Mouse (Mus musculus) CH12.LX (cell line): Measurements from ENCODE around the gene Map3k11. TPM values are rescaled to one million over a fixed set of nuclear protein-coding genes. Genes with fewer than 3 reads are reported as not detected.

ENCODE experiments used
- DNase-seq: peaks from one replicate; pipeline ENCODE4 v3.0.0-alpha.2; 2013; ENCODE audit errors: extremely low read depth
- H3K27ac ChIP-seq: 2 replicates; pipeline ENCODE4 v1.5.1; 2012; ENCODE audit warnings: low read depth, mild to moderate bottlenecking, control low read depth, moderate library complexity; ENCODE audit not compliant: insufficient read depth
- H3K27me3 ChIP-seq: replicated peaks from 2 replicates; pipeline ENCODE3; 2012; ENCODE audit warnings: inconsistent platforms
- H3K36me3 ChIP-seq, 2 experiments: replicated peaks in 1 of 2; 2 replicates each; pipeline versions ENCODE3 to v1.6.1; 2012; ENCODE audit warnings: inconsistent platforms in 1 of 2, low read length in 1 of 2, mild to moderate bottlenecking in 1 of 2, mixed read lengths in 1 of 2, moderate library complexity in 1 of 2; ENCODE audit not compliant: control insufficient read depth in 1 of 2, insufficient read depth in 1 of 2
- H3K4me1 ChIP-seq, 2 experiments: 2 replicates each; pipeline ENCODE4 v1.6.1; 2012; ENCODE audit warnings: inconsistent platforms in 1 of 2, moderate library complexity in 1 of 2; ENCODE audit not compliant: insufficient read depth in 2 of 2, control insufficient read depth in 1 of 2
- H3K4me2 ChIP-seq: 2 replicates; pipeline ENCODE4 v1.6.1; 2012; ENCODE audit warnings: low read depth, mild to moderate bottlenecking, control low read depth; ENCODE audit not compliant: poor library complexity, insufficient read depth, severe bottlenecking
- H3K4me3 ChIP-seq, 3 experiments: fragments of 150-350 bp in 1 of 3; sonication (generic) in 1 of 3; replicated peaks in 1 of 3; 2 replicates each; pipeline versions ENCODE3 to v1.5.1; 2011 to 2012; ENCODE audit warnings: low read depth in 2 of 3, low read length in 2 of 3, mild to moderate bottlenecking in 2 of 3, moderate library complexity in 2 of 3, control low read depth in 1 of 3, improper control_type of control experiment in 1 of 3, inconsistent platforms in 1 of 3, mixed read lengths in 1 of 3; ENCODE audit not compliant: poor library complexity in 1 of 3
- H3K79me2 ChIP-seq: replicated peaks from 2 replicates; pipeline ENCODE4 v1.6.1; 2012; ENCODE audit warnings: mild to moderate bottlenecking, moderate library complexity; ENCODE audit not compliant: control insufficient read depth, poor library complexity, insufficient read depth, severe bottlenecking; ENCODE audit errors: extremely low read depth
- H3K9ac ChIP-seq: 2 replicates; pipeline ENCODE4 v1.6.1; 2012; ENCODE audit warnings: low read depth, mild to moderate bottlenecking, control low read depth, moderate library complexity; ENCODE audit not compliant: insufficient read depth
- H3K9me3 ChIP-seq: replicated peaks from 2 replicates; pipeline ENCODE3; 2012; ENCODE audit warnings: low read length, inconsistent platforms, mixed read lengths
- BHLHE40 ChIP-seq: IDR thresholded peaks from 2 replicates; pipeline ENCODE4 v1.6.1; 2011; ENCODE audit warnings: mild to moderate bottlenecking, low read depth, low read length, improper control_type of control experiment
- CHD1 ChIP-seq: IDR thresholded peaks from 2 replicates; pipeline ENCODE4 v1.6.1; 2012; ENCODE audit warnings: low read depth, low read length, improper control_type of control experiment, inconsistent platforms
- CTCF ChIP-seq, 2 experiments: IDR thresholded peaks in 1 of 2; conservative IDR thresholded peaks in 1 of 2; 2 replicates each; pipeline ENCODE4 v1.5.1; 2011 to 2012; ENCODE audit warnings: low read depth in 2 of 2, low read length in 2 of 2, improper control_type of control experiment in 1 of 2, inconsistent platforms in 1 of 2, mild to moderate bottlenecking in 1 of 2, moderate library complexity in 1 of 2
- E2F4 ChIP-seq: IDR thresholded peaks from 2 replicates; pipeline ENCODE4 v1.6.1; 2011; ENCODE audit warnings: low read depth, low read length, improper control_type of control experiment; ENCODE audit not compliant: insufficient replicate concordance
- ELF1 ChIP-seq: IDR thresholded peaks from 2 replicates; pipeline ENCODE4 v1.6.1; 2014; ENCODE audit warnings: low read depth, mild to moderate bottlenecking, inconsistent platforms, low read length, improper control_type of control experiment
- EP300 ChIP-seq: IDR thresholded peaks from 2 replicates; pipeline ENCODE4 v1.6.1; 2011; ENCODE audit warnings: low read length, improper control_type of control experiment
- ETS1 ChIP-seq: conservative IDR thresholded peaks from 2 replicates; pipeline ENCODE4 v1.6.1; 2012; ENCODE audit warnings: low read depth, mild to moderate bottlenecking, inconsistent platforms, low read length, improper control_type of control experiment, moderate library complexity
- GABPA ChIP-seq: IDR thresholded peaks from 2 replicates; pipeline ENCODE4 v1.6.1; 2012; ENCODE audit warnings: low read depth, low read length, improper control_type of control experiment, inconsistent platforms; ENCODE audit not compliant: insufficient replicate concordance
- HCFC1 ChIP-seq: IDR thresholded peaks from 2 replicates; pipeline ENCODE4 v1.6.1; 2012; ENCODE audit warnings: low read depth, mild to moderate bottlenecking, inconsistent platforms, low read length, improper control_type of control experiment
- IRF4 ChIP-seq: IDR thresholded peaks from 2 replicates; pipeline ENCODE4 v1.6.1; 2014; ENCODE audit warnings: low read depth, mild to moderate bottlenecking, inconsistent platforms, low read length, improper control_type of control experiment
- JUN ChIP-seq: IDR thresholded peaks from 2 replicates; pipeline ENCODE4 v1.6.1; 2011; ENCODE audit warnings: low read depth, mild to moderate bottlenecking, low read length, improper control_type of control experiment, moderate library complexity; ENCODE audit not compliant: insufficient read depth
- JUND ChIP-seq: conservative IDR thresholded peaks from 2 replicates; pipeline ENCODE4 v1.6.1; 2011; ENCODE audit warnings: low read depth, low read length, improper control_type of control experiment
- KAT2A ChIP-seq: IDR thresholded peaks from 2 replicates; pipeline ENCODE4 v1.6.1; 2012; ENCODE audit warnings: low read length, improper control_type of control experiment, inconsistent platforms; ENCODE audit not compliant: insufficient replicate concordance
- MAFK ChIP-seq: IDR thresholded peaks from 2 replicates; pipeline ENCODE4 v1.6.1; 2011; ENCODE audit warnings: low read length, improper control_type of control experiment; ENCODE audit not compliant: insufficient replicate concordance
- MAX ChIP-seq: IDR thresholded peaks from 2 replicates; pipeline ENCODE4 v1.6.1; 2011; ENCODE audit warnings: low read length, improper control_type of control experiment
- MAZ ChIP-seq: IDR thresholded peaks from 2 replicates; pipeline ENCODE4 v1.6.1; 2012; ENCODE audit warnings: low read depth, mild to moderate bottlenecking, inconsistent platforms, low read length, improper control_type of control experiment, moderate library complexity
- MEF2A ChIP-seq: IDR thresholded peaks from 2 replicates; pipeline ENCODE4 v1.6.1; 2014; ENCODE audit warnings: low read depth, mild to moderate bottlenecking, inconsistent platforms, low read length, improper control_type of control experiment, borderline replicate concordance
- MXI1 ChIP-seq: IDR thresholded peaks from 2 replicates; pipeline ENCODE4 v1.6.1; 2011; ENCODE audit warnings: mild to moderate bottlenecking, low read depth, low read length, improper control_type of control experiment
- MYC ChIP-seq: IDR thresholded peaks from 2 replicates; pipeline ENCODE4 v1.6.1; 2011; ENCODE audit warnings: low read depth, mild to moderate bottlenecking, improper control_type of control experiment, low read length
- NELFE ChIP-seq: IDR thresholded peaks from 2 replicates; pipeline ENCODE4 v1.6.1; 2011; ENCODE audit warnings: low read depth, low read length, improper control_type of control experiment
- NRF1 ChIP-seq: IDR thresholded peaks from 2 replicates; pipeline ENCODE4 v1.6.1; 2014; ENCODE audit warnings: low read depth, mild to moderate bottlenecking, inconsistent platforms, low read length, improper control_type of control experiment, moderate library complexity
- PAX5 ChIP-seq: IDR thresholded peaks from 2 replicates; pipeline ENCODE4 v1.6.1; 2012; ENCODE audit warnings: low read length, inconsistent platforms, mixed read lengths
- POLR2A ChIP-seq: IDR thresholded peaks from 2 replicates; pipeline ENCODE4 v1.6.1; 2011; ENCODE audit warnings: low read depth, mild to moderate bottlenecking, improper control_type of control experiment, low read length
- POLR2AphosphoS2 ChIP-seq: IDR thresholded peaks from 2 replicates; pipeline ENCODE4 v1.6.1; 2011; ENCODE audit warnings: low read depth, low read length, improper control_type of control experiment
- RAD21 ChIP-seq: IDR thresholded peaks from 2 replicates; pipeline ENCODE4 v1.6.1; 2011; ENCODE audit warnings: low read depth, mild to moderate bottlenecking, low read length, improper control_type of control experiment, moderate library complexity
- RCOR1 ChIP-seq: conservative IDR thresholded peaks from 2 replicates; pipeline ENCODE4 v1.6.1; 2012; ENCODE audit warnings: low read depth, mild to moderate bottlenecking, inconsistent platforms, low read length, improper control_type of control experiment
- SIN3A ChIP-seq: IDR thresholded peaks from 2 replicates; pipeline ENCODE4 v1.6.1; 2012; ENCODE audit warnings: low read length, improper control_type of control experiment, inconsistent platforms
- SMC3 ChIP-seq: IDR thresholded peaks from 2 replicates; pipeline ENCODE4 v1.6.1; 2011; ENCODE audit warnings: low read depth, low read length, improper control_type of control experiment
- TBP ChIP-seq: conservative IDR thresholded peaks from 2 replicates; pipeline ENCODE4 v1.6.1; 2011; ENCODE audit warnings: low read depth, low read length, improper control_type of control experiment
- TCF12 ChIP-seq: IDR thresholded peaks from 2 replicates; pipeline ENCODE4 v1.6.1; 2014; ENCODE audit warnings: low read depth, mild to moderate bottlenecking, inconsistent platforms, low read length, improper control_type of control experiment
- UBTF ChIP-seq: IDR thresholded peaks from 2 replicates; pipeline ENCODE4 v1.6.1; 2012; ENCODE audit warnings: low read depth, mild to moderate bottlenecking, inconsistent platforms, low read length, improper control_type of control experiment, moderate library complexity
- USF1 ChIP-seq: IDR thresholded peaks from 2 replicates; pipeline ENCODE4 v1.6.1; 2014; ENCODE audit warnings: low read depth, mild to moderate bottlenecking, inconsistent platforms, low read length, improper control_type of control experiment
- USF2 ChIP-seq: conservative IDR thresholded peaks from 2 replicates; pipeline ENCODE4 v1.6.1; 2011; ENCODE audit warnings: low read depth, low read length, improper control_type of control experiment
- ZC3H11A ChIP-seq: IDR thresholded peaks from 2 replicates; pipeline ENCODE4 v1.6.1; 2012; ENCODE audit warnings: low read depth, mild to moderate bottlenecking, inconsistent platforms, low read length, improper control_type of control experiment
- ZKSCAN1 ChIP-seq: IDR thresholded peaks from 2 replicates; pipeline ENCODE4 v1.6.1; 2012; ENCODE audit warnings: low read depth, inconsistent platforms, low read length, improper control_type of control experiment, borderline replicate concordance
- ZMIZ1 ChIP-seq: IDR thresholded peaks from 2 replicates; pipeline ENCODE4 v1.6.1; 2012; ENCODE audit warnings: low read depth, mild to moderate bottlenecking, inconsistent platforms, low read length, improper control_type of control experiment
- ZNF384 ChIP-seq: IDR thresholded peaks from 2 replicates; pipeline ENCODE4 v1.6.1; 2012; ENCODE audit warnings: low read depth, low read length, improper control_type of control experiment, inconsistent platforms
- dilution Hi-C: fragments of 300-500 bp; cut with MboI; formaldehyde crosslinking; loops from 2 replicates; pipeline ENCODE4 v1.14.3; 2020; ENCODE audit warnings: low sequenced_read_pairs; ENCODE audit not compliant: extremely low pct_unique_long_range_greater_than_20kb, extremely low pct_ligation_motif_present
- in situ Hi-C: fragments of 300-500 bp; cut with MboI; formaldehyde crosslinking; loops from 3 replicates; pipeline ENCODE4 v1.14.3; 2019; ENCODE audit warnings: low sequenced_read_pairs, low pct_ligation_motif_present, low pct_unique_long_range_greater_than_20kb, mixed read lengths
- polyA plus RNA-seq: library from polyadenylated mRNA; unstranded; fragments of >175 nt; gene quantifications from 2 replicates; pipeline ENCODE4 v1.2.1, GENCODE M21; 2012; ENCODE audit warnings: low read depth; ENCODE audit not compliant: insufficient read length
- total RNA-seq, 2 experiments: library from RNA; depleted of rRNA; stranded (reverse); fragments of 300-350 nt in 1 of 2; fragments of >200 nt in 1 of 2; gene quantifications; 2 replicates each; pipeline ENCODE4 v1.2.3; 2012 to 2014

Gene Map3k11
- total RNA-seq (2012; rRNA removed) (16.0 and 17.6 TPM in 2 replicates), total RNA-seq (2014; rRNA removed) (4.8 and 6.0 TPM in 2 replicates), polyA plus RNA-seq (13.5 and 14.2 TPM in 2 replicates)

- H3K4me1 ChIP-seq = peaks cover 23 to 37% of the 10 kb centered on the region in 2 experiments
- peak within 1 kb of the TSS; percentile 98 for H3K9ac ChIP-seq
- no peaks in the 10 kb centered on the region for H3K9me3 ChIP-seq
- peak within 1 kb of the TSS; percentile 92 for H3K4me2 ChIP-seq
- H3K27ac ChIP-seq = peak within 1 kb of the TSS; percentile 79
- DNase-seq = peak; percentile 99
- H3K27me3 ChIP-seq = no peaks in the 10 kb centered on the region
- peak within 1 kb of the TSS; percentile 81 to 95 (median 83) for H3K4me3 ChIP-seq
- H3K79me2 ChIP-seq = peaks cover 35% of the 10 kb centered on the region
- in situ Hi-C loops (no loop called here), dilution Hi-C loops (no loop called here)
- peaks cover 47 to 67% of the 10 kb centered on the region in 2 experiments for H3K36me3 ChIP-seq
- TF ChIP-seq KAT2A = peak; percentile 94
- TF ChIP-seq HCFC1 = peak; percentile 91
- TF ChIP-seq POLR2A = peak; percentile 76
- TF ChIP-seq SMC3 = no peak
- 0 out of 2 replicates have a peak, but pooled peaks have one; percentile 7 for TF ChIP-seq MAZ
- 0 out of 2 replicates have a peak, but pooled peaks have one; percentile 52 for TF ChIP-seq MYC
- TF ChIP-seq MAFK = no peak
- TF ChIP-seq JUND = no peak
- TF ChIP-seq E2F4 = 0 out of 2 replicates have a peak, but pooled peaks have one; percentile 68
- no peak for TF ChIP-seq CTCF (conservative IDR thresholded peaks at IDR 0.05 in 1 of 2, IDR thresholded peaks at IDR 0.05 in 1 of 2; ENCODE audit: low read depth in 2 of 2, low read length in 2 of 2)
- peak; percentile 50; the same call in 1 of the 2 replicates for TF ChIP-seq GABPA
- TF ChIP-seq ZMIZ1 = peak; percentile 52; the same call in 1 of the 2 replicates
- TF ChIP-seq NRF1 = peak; percentile 95
- peak; percentile 37; the same call in 1 of the 2 replicates for TF ChIP-seq NELFE
- no peak for TF ChIP-seq UBTF
- TF ChIP-seq CHD1 = no peak; the same call in 1 of the 2 replicates
- peak; percentile 52; the same call in 1 of the 2 replicates for TF ChIP-seq MXI1
- no peak for TF ChIP-seq MEF2A
- TF ChIP-seq ELF1 = peak; percentile 95
- peak; percentile 54 for TF ChIP-seq BHLHE40
- peak; percentile 55; the same call in 1 of the 2 replicates for TF ChIP-seq JUN
- TF ChIP-seq ZC3H11A = no peak
- TF ChIP-seq TCF12 = peak; percentile 49; the same call in 1 of the 2 replicates
- peak; percentile 49; the same call in 1 of the 2 replicates for TF ChIP-seq ETS1
- TF ChIP-seq MAX = peak; percentile 65; the same call in 1 of the 2 replicates
- TF ChIP-seq USF2 = no peak
- TF ChIP-seq RCOR1 = no peak
- TF ChIP-seq USF1 = no peak
- no peak for TF ChIP-seq PAX5
- no peak for TF ChIP-seq RAD21
- TF ChIP-seq SIN3A = peak; percentile 99
- TF ChIP-seq TBP = no peak; the same call in 1 of the 2 replicates
- TF ChIP-seq POLR2AphosphoS2 = no peak
- no peak for TF ChIP-seq ZNF384
- no peak for TF ChIP-seq ZKSCAN1
- no peak for TF ChIP-seq EP300
- peak; percentile 34; the same call in 1 of the 2 replicates for TF ChIP-seq IRF4
These were observed at the start of gene Map3k11, which contains the start of gene Pcnx3 for GRCm38 (mm10) chr19:5688200-5689087. Map3k11 (plus strand) TSS chr19:5688742. Pcnx3 (minus strand) TSS chr19:5688908.
